Mouse (Mus musculus): ENCODE measurements around the gene Lsp1. TPM values are rescaled to one million over a fixed set of nuclear protein-coding genes. Genes with fewer than 3 reads are reported as not detected.

Lsp1 gene
- 1 to 10 TPM; 3.4 to 7.1 TPM for total RNA-seq (2021)
- long read RNA-seq, experiment 1, partial matches to known transcripts = 0 of 5 reads
- long read RNA-seq, experiment 1, other reads (novel, unspliced or antisense) = 5 of 5 reads
- long read RNA-seq, experiment 2, partial matches to known transcripts = 1 of 3 reads
- long read RNA-seq, experiment 2, other reads (novel, unspliced or antisense) = 2 of 3 reads

- H3K27ac ChIP-seq = no peak within 1 kb of the TSS
- intact Hi-C loops (cut with DNase I) = no loop called here
- TF ChIP-seq CTCF (IDR thresholded peaks at IDR 0.05) = no peak
- no peak within 1 kb of the TSS for H3K4me3 ChIP-seq
- DNase-seq (ENCODE audit: extremely low spot score in 1 of 2, low spot score in 2 of 2) = no peak
These were observed at the start of gene Lsp1 for GRCm38 (mm10) chr7:142460636-142461077. Gene Lsp1, plus strand, starts transcription at chr7:142460809.

DNA sequence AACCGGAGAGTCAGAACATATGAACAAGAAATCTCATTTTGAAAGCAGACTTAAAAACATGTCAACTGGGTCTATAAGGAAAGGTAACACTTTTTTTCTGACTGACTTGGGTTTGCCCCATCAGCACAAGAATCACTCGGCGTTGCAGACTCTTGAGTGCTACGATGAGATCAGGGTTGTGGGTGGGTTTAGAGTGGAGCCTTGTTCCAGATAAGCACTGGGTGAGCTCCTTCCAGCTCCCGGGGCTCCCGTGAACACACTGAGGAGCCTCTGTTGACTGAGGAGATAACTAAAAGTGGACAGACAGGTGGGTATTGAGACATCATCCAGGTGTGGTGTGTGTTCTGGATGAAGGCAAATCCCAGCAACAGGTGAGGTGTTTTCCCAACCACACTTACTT, 47.3 kb upstream of the Lsp1 start:
- no peak overlapping the region for H3K4me3 ChIP-seq
- no peak for TF ChIP-seq CTCF (IDR thresholded peaks at IDR 0.05)
- intact Hi-C loops (cut with DNase I) = no loop called here
- H3K27ac ChIP-seq = no peak overlapping the region
- DNase-seq (ENCODE audit: extremely low spot score in 1 of 2, low spot score in 2 of 2) = no peak

GRCm38 (mm10) chr7:142415314-142415713, 45.3 kb upstream of the Lsp1 start:
- Histone ChIP-seq H3K4me3 (no peak overlapping the region), H3K27ac (no peak overlapping the region)
- intact Hi-C loops (cut with DNase I) = no loop called here
- TF ChIP-seq CTCF (IDR thresholded peaks at IDR 0.05) = no peak
- DNase-seq (ENCODE audit: extremely low spot score in 1 of 2, low spot score in 2 of 2) = no peak

- no peak overlapping the region for H3K27ac ChIP-seq
- no peak for TF ChIP-seq CTCF (IDR thresholded peaks at IDR 0.05)
- intact Hi-C loops (cut with DNase I) = no loop called here
- no peak for DNase-seq (ENCODE audit: extremely low spot score in 1 of 2, low spot score in 2 of 2)
- H3K4me3 ChIP-seq = no peak overlapping the region
These were observed 44.4 kb upstream of the Lsp1 start for GRCm38 (mm10) chr7:142416225-142416624.

- no peak for DNase-seq (ENCODE audit: extremely low spot score in 1 of 2, low spot score in 2 of 2)
- intact Hi-C loops (cut with DNase I) = no loop called here
- no peak for TF ChIP-seq CTCF (IDR thresholded peaks at IDR 0.05)
- Histone ChIP-seq H3K27ac (no peak overlapping the region), H3K4me3 (no peak overlapping the region)
These were observed 42.6 kb upstream of the Lsp1 start for GRCm38 (mm10) chr7:142418027-142418426.

GRCm38 (mm10) chr7:142418679-142419078, 41.9 kb upstream of the Lsp1 start:
- DNase-seq (ENCODE audit: extremely low spot score in 1 of 2, low spot score in 2 of 2) = no peak
- TF ChIP-seq CTCF (IDR thresholded peaks at IDR 0.05) = no peak
- intact Hi-C loops (cut with DNase I) = no loop called here

GRCm38 (mm10) chr7:142419887-142420286, 40.7 kb upstream of the Lsp1 start:
- intact Hi-C loops (cut with DNase I) = no loop called here
- H3K27ac ChIP-seq = no peak overlapping the region
- no peak for TF ChIP-seq CTCF (IDR thresholded peaks at IDR 0.05)
- H3K4me3 ChIP-seq = no peak overlapping the region
- no peak for DNase-seq (ENCODE audit: extremely low spot score in 1 of 2, low spot score in 2 of 2)

More at GRCm38 (mm10) chr7:142418679-142419078, 41.9 kb upstream of the Lsp1 start:
- Histone ChIP-seq H3K4me3 (no peak overlapping the region), H3K27ac (no peak overlapping the region)

- TF ChIP-seq CTCF (IDR thresholded peaks at IDR 0.05) = no peak
- no peak for DNase-seq (ENCODE audit: extremely low spot score in 1 of 2, low spot score in 2 of 2)
- Histone ChIP-seq H3K4me3 (no peak overlapping the region), H3K27ac (no peak overlapping the region)
- intact Hi-C loops (cut with DNase I) = no loop called here
These were observed 38.8 kb upstream of the Lsp1 start for GRCm38 (mm10) chr7:142421826-142422225.

- intact Hi-C loops (cut with DNase I) = no loop called here
- no peak overlapping the region for H3K4me3 ChIP-seq
- no peak for DNase-seq (ENCODE audit: extremely low spot score in 1 of 2, low spot score in 2 of 2)
- TF ChIP-seq CTCF (IDR thresholded peaks at IDR 0.05) = peak; percentile 50
- no peak overlapping the region for H3K27ac ChIP-seq
These were observed 34.9 kb upstream of the Lsp1 start for GRCm38 (mm10) chr7:142425641-142426213.

GRCm38 (mm10) chr7:142428213-142428612, 32.4 kb upstream of the Lsp1 start:
- no peak overlapping the region for H3K27ac ChIP-seq
- DNase-seq (ENCODE audit: extremely low spot score in 1 of 2, low spot score in 2 of 2) = no peak
- intact Hi-C loops (cut with DNase I) = no loop called here
- peak; percentile 36 for TF ChIP-seq CTCF (IDR thresholded peaks at IDR 0.05)
- H3K4me3 ChIP-seq = no peak overlapping the region

DNA sequence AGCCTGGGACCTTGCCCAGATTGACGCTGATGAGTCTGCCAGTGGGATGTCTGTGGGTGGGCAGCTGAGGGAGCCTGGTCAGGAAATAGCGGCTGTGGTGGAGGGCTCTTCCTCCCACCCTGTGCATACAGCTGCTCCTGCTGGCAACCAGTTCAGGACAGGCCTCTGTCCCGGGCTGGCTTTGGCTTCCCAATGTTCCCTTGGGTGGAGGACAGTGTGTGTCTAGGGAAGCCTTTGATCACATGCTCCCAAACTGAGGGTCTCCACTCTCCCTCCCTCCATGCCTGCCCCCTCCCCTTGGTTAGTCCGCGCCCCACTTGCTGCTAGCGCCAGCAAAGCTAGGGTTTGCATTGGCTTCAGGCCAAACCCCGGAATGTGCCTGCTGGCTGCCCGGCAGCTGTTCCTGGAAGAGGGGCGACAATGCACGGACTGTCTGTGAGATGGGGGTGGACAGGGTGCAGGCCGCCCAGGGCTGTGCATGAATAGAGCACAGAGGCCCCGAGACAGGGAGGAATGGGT, 30.4 kb upstream of the Lsp1 start:
- Histone ChIP-seq H3K4me3 (no peak overlapping the region), H3K27ac (no peak overlapping the region)
- intact Hi-C loops (cut with DNase I) = no loop called here
- DNase-seq (ENCODE audit: extremely low spot score in 1 of 2, low spot score in 2 of 2) = peak in 1 of 2 experiments; percentile 32
- no peak for TF ChIP-seq CTCF (IDR thresholded peaks at IDR 0.05)

GRCm38 (mm10) chr7:142431106-142431505, 29.5 kb upstream of the Lsp1 start:
- Histone ChIP-seq H3K4me3 (no peak overlapping the region), H3K27ac (no peak overlapping the region)
- DNase-seq (ENCODE audit: extremely low spot score in 1 of 2, low spot score in 2 of 2) = no peak
- no peak for TF ChIP-seq CTCF (IDR thresholded peaks at IDR 0.05)
- intact Hi-C loops (cut with DNase I) = no loop called here

DNA sequence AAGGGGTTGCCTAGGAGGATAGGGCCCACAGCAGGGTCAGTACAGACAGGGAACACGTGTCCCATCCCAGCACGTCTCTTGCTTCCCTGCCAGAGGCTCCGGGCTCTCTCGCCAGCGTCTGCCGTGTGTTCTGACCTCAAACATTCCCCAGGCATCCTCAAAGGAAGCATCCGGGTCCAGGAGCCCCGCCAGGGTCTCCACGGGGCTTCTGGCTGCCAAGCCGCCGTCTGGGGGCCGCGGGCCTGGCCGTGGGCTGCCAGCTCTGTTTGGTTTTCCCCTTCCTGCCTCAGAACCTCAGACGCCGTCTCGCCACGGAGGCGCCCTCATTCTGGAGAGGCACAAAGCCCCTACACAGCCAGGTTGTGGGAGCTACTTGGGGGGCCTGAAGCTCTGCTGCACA, 27.0 kb upstream of the Lsp1 start:
- DNase-seq (ENCODE audit: extremely low spot score in 1 of 2, low spot score in 2 of 2) = no peak
- Histone ChIP-seq H3K4me3 (no peak overlapping the region), H3K27ac (no peak overlapping the region)
- no peak for TF ChIP-seq CTCF (IDR thresholded peaks at IDR 0.05)
- intact Hi-C loops (cut with DNase I) = no loop called here
